Comparison of ENCODE assay signal across 14 mouse cellular contexts in the genomic region with DNA sequence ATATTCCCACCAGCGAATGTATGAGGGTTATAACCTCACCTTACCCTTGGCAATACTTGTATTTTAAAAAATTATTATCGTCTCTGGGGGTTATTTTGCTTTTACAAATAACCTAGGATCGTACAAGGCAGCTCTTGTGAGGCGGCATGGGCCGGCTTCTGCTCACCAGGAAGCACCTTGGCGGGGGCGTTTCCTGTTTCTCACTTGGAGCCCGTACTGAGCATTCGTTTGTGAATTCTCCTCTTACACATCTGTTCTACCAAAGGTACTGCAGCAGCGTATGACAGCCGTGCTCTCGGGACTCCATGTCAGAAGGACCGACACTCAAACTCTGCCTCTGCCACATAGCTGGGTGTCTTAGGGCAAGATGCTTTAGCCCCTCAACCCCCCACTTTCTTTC.
DNase-seq lines count a peak whose midpoint lies in the region.
"Had no signal": no experiment of that assay in that cellular context is flagged by ENCODE, and none has a peak within 500 bp of the region (broad histone marks: within the 10 kb centered on the region; RNA-seq: fewer than 3 reads in every experiment).

No protein-coding gene starts in this region.

- peak; percentile 16 for DNase-seq in lung, postnatal 36 days
- DNase-seq in lung, postnatal 4 days: no peak
- DNase-seq in T-cell, adult 2 months (ENCODE audit: low spot score): peak; percentile 71
- peak; percentile 79 for DNase-seq in naive thymus-derived CD4-positive, alpha-beta T cell, adult 2 months (ENCODE audit: low read depth)
- DNase-seq in thymus, postnatal 25 days: peak; percentile 70
- DNase-seq in urinary bladder, adult 2 months (ENCODE audit: low spot score): no peak
- no peak for DNase-seq in urinary bladder, postnatal 25 days (ENCODE audit: low spot score)
- DNase-seq in layer of hippocampus, adult 8-10 months (ENCODE audit: low spot score in 2 of 2): no peak
- DNase-seq: adrenal gland, postnatal 36 days; cerebellum, postnatal 25 days; heart, postnatal 36 days; kidney, postnatal 14 days; layer of hippocampus, postnatal 36 days; lung, adult 18-20 months had no signal

Comparison
In these comparisons a context has a peak if more than half of its experiments do, and no peak if none do; other contexts are left out.
1. DNase-seq: peak in lung, postnatal 36 days (single experiment), T-cell, adult 2 months (single experiment), naive thymus-derived CD4-positive, alpha-beta T cell, adult 2 months (single experiment) and thymus, postnatal 25 days (single experiment); none in lung, postnatal 4 days (0 of 2), urinary bladder, adult 2 months (single experiment), urinary bladder, postnatal 25 days (single experiment) and layer of hippocampus, adult 8-10 months (0 of 2).